Mouse (Mus musculus) limb, embryonic 10.5 days (tissue): ENCODE results near the gene Ccdc182. TPM values are rescaled to one million over a fixed set of nuclear protein-coding genes. Genes with fewer than 3 reads are reported as not detected.

Source experiments
- DNase-seq: peaks from one replicate; pipeline ENCODE4 v3.0.0-alpha.2; 2017; ENCODE audit warnings: low spot score
- H3K27ac ChIP-seq: fragments of 300-500 bp; sonication (generic); 2 replicates; pipeline ENCODE4 v1.5.1; 2016; ENCODE audit warnings: mild to moderate bottlenecking
- H3K27me3 ChIP-seq: fragments of 300-500 bp; sonication (generic); 2 replicates; pipeline ENCODE4 v1.6.1; 2016; ENCODE audit warnings: low read depth, mild to moderate bottlenecking; ENCODE audit not compliant: poor library complexity, severe bottlenecking
- H3K36me3 ChIP-seq: fragments of 300-500 bp; sonication (generic); 2 replicates; pipeline ENCODE4 v1.6.1; 2016; ENCODE audit warnings: mild to moderate bottlenecking, moderate library complexity
- H3K4me1 ChIP-seq: fragments of 300-500 bp; sonication (generic); 2 replicates; pipeline ENCODE4 v1.6.1; 2016
- H3K4me3 ChIP-seq: fragments of 300-500 bp; sonication (generic); 2 replicates; pipeline ENCODE4 v1.5.1; 2016; ENCODE audit warnings: mild to moderate bottlenecking, moderate library complexity
- H3K9me3 ChIP-seq: fragments of 300-500 bp; sonication (generic); replicated peaks from 2 replicates; pipeline ENCODE4 v1.6.1; 2016; ENCODE audit warnings: mild to moderate bottlenecking
- WGBS: fragments of 180-500 bp; shearing (Covaris S2); methylation state at CpG from one replicate; pipeline ENCODE4 v1.1.7; 2016; 5-methylcytosine and 5-hydroxymethylcytosine counted together
- polyA plus RNA-seq: library from polyadenylated mRNA; unstranded; fragments of >200 nt; fragmentation: Nextera tagmentation; extraction: Ambion mirVana; gene quantifications from 2 replicates; pipeline ENCODE4 v1.2.1, GENCODE M21; 2016

The Ccdc182 gene
- polyA plus RNA-seq, 1 experiment from 2014 or later = not detected

DNA sequence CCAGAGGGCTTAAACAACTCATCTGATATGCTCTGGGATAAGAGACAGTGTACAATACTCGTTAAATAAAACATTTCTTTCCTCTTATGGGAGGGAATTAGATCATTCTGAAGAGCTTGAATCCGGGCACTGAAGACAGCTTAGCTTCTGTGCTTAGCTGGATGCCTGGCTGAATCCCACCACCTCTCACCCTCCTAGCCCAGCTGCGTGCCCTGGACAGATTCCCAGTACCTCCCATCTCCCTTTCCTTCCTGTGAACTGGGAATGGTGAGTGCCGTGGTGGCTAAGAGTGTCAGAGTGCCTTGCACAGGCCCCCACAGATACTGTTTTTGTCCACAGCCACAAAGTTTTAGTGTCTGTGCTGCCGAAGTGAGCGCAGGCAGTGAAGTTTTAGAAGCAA, 27.5 kb upstream of the Ccdc182 start:
- WGBS = 83% methylated on average over 6 of the region's 6 CpGs
- no peak for DNase-seq
- Histone ChIP-seq H3K36me3 (no peaks in the 10 kb centered on the region), H3K27me3 (0 out of 2 replicates have a peak, but pooled peaks cover 11% of the 10 kb centered on the region), H3K4me3 (no peak overlapping the region), H3K9me3 (no peaks in the 10 kb centered on the region), H3K4me1 (peaks cover 18% of the 10 kb centered on the region), H3K27ac (no peak overlapping the region)

DNA sequence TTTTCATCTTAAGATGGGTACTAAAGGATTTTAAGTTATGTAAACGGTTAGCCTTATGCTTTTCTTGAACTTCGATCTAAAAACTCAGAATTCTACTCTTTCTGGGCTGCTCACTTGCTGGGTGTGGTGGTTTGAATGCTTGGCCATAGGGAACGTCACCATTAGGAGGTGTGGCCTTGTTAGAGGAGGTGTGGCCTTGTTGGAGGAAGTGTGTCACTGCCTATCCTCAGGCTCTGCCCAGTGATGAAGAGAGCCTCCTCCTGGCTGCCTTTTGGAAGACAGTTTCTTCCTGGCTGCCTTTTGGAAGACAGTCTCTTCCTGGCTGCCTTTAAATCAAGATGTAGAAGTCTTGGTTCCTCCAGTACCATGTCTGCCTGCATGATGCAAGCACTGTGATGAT, 22.0 kb upstream of the Ccdc182 start:
- Histone ChIP-seq H3K36me3 (no peaks in the 10 kb centered on the region), H3K27ac (no peak overlapping the region), H3K27me3 (peaks cover 17% of the 10 kb centered on the region), H3K4me3 (no peak overlapping the region), H3K4me1 (peaks cover 33% of the 10 kb centered on the region), H3K9me3 (no peaks in the 10 kb centered on the region)
- DNase-seq = no peak
- 57% methylated on average over 3 of the region's 3 CpGs for WGBS

GRCm38 (mm10) chr11:88274111-88274879, 19.6 kb upstream of the Ccdc182 start:
- Histone ChIP-seq H3K4me1 (peaks cover 48% of the 10 kb centered on the region), H3K4me3 (0 out of 2 replicates have a peak overlapping the region, but pooled peaks have one; percentile 25), H3K36me3 (no peaks in the 10 kb centered on the region), H3K27me3 (peaks cover 16% of the 10 kb centered on the region), H3K27ac (peak overlapping the region; percentile 67; the same call in 1 of the 2 replicates), H3K9me3 (no peaks in the 10 kb centered on the region)
- WGBS = 67% methylated on average over 23 of the region's 23 CpGs
- no peak for DNase-seq

GRCm38 (mm10) chr11:88274901-88275498, 18.9 kb upstream of the Ccdc182 start:
- 28% methylated on average over 13 of the region's 13 CpGs for WGBS
- H3K27me3 ChIP-seq = peaks cover 11% of the 10 kb centered on the region
- no peaks in the 10 kb centered on the region for H3K9me3 ChIP-seq
- H3K27ac ChIP-seq = peak overlapping the region; percentile 67
- no peak for DNase-seq
- 0 out of 2 replicates have a peak overlapping the region, but pooled peaks have one; percentile 25 for H3K4me3 ChIP-seq
- no peaks in the 10 kb centered on the region for H3K36me3 ChIP-seq
- peaks cover 54% of the 10 kb centered on the region for H3K4me1 ChIP-seq

DNA sequence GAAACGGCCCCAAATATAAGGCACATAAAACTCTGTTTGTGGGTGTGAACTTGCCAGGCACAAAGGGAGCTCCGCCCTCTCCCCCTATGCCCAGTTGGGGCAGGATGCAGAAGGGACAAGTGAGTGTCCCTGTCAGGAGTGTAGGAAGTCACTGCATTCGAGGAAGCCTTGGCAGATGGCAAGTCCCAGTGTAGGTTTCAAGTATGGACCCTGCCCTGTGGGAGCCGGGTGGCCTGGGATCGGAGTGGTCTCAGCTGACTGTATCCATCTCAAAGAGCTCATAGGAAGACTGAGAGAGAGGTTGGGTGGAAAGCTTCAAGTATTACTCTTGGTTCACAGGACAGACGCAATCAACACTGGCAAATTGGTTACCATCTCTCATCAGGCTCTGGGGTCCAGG, 17.9 kb upstream of the Ccdc182 start:
- 76% methylated on average over 6 of the region's 6 CpGs for WGBS
- no peaks in the 10 kb centered on the region for H3K36me3 ChIP-seq
- H3K27ac ChIP-seq = peak overlapping the region; percentile 67
- peaks cover 59% of the 10 kb centered on the region for H3K4me1 ChIP-seq
- no peak overlapping the region for H3K4me3 ChIP-seq
- DNase-seq = no peak
- no peaks in the 10 kb centered on the region for H3K9me3 ChIP-seq
- H3K27me3 ChIP-seq = peaks cover 11% of the 10 kb centered on the region

- H3K36me3 ChIP-seq = no peaks in the 10 kb centered on the region
- H3K27ac ChIP-seq = peak overlapping the region; percentile 67
- DNase-seq = no peak
- WGBS = 52% methylated on average over 19 of the region's 19 CpGs
- peaks cover 11% of the 10 kb centered on the region for H3K27me3 ChIP-seq
- no peak overlapping the region for H3K4me3 ChIP-seq
- H3K9me3 ChIP-seq = no peaks in the 10 kb centered on the region
- peaks cover 59% of the 10 kb centered on the region for H3K4me1 ChIP-seq
These were observed 17.1 kb upstream of the Ccdc182 start for GRCm38 (mm10) chr11:88276534-88277308.

DNA sequence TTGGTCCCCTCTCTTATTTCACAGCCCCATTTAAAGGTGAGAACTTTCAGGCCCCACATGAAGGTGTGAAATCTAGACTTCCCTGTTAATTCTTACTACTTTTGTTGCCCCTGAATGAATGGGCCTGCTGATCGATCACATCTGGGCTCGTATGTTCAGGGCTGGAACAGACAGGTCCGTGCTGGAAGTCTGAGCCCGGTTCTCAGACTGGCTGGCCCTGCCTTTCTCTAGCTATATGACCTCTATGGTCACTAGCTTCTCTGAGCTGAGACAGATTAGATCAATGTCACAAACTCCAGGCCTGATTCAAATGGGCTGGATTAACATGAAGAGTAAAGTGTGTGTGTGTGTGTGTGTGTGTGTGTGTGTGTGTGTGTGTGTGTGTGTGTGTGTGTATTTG, 14.9 kb upstream of the Ccdc182 start:
- H3K4me1 ChIP-seq = peaks cover 59% of the 10 kb centered on the region
- DNase-seq = no peak
- H3K9me3 ChIP-seq = no peaks in the 10 kb centered on the region
- peak overlapping the region; percentile 53; the same call in 1 of the 2 replicates for H3K27ac ChIP-seq
- WGBS = 35% methylated on average over 4 of the region's 4 CpGs
- H3K27me3 ChIP-seq = peaks cover 10% of the 10 kb centered on the region
- no peak overlapping the region for H3K4me3 ChIP-seq
- no peaks in the 10 kb centered on the region for H3K36me3 ChIP-seq

DNA sequence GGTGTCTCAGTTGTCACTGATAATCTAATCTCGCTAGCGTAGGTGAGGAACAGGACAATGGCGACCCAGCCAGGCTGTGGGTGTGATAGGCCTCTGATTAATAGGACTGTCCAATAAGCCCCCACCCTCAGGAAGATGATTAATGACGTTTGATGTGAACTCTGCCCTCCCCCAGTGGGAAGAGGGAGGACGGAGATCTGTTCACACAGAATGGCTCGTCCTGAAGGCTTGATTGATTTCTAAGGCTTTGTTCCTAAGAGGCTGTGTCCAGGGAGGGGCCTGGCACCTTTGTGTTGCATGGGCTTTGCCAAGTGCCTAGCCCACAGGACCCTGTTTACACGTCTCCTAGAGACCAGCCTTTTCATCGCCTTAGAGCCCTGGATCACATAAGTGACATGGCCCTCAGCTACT, 13.4 kb upstream of the Ccdc182 start:
- H3K9me3 ChIP-seq = no peaks in the 10 kb centered on the region
- H3K4me1 ChIP-seq = peaks cover 45% of the 10 kb centered on the region
- peaks cover 2% of the 10 kb centered on the region; the same call in 1 of the 2 replicates for H3K27me3 ChIP-seq
- H3K27ac ChIP-seq = no peak overlapping the region
- H3K36me3 ChIP-seq = no peaks in the 10 kb centered on the region
- no peak for DNase-seq
- no peak overlapping the region for H3K4me3 ChIP-seq
- 39% methylated on average over 8 of the region's 8 CpGs for WGBS

- no peaks in the 10 kb centered on the region for H3K36me3 ChIP-seq
- H3K4me3 ChIP-seq = no peak overlapping the region
- no peak for DNase-seq
- no peak overlapping the region for H3K27ac ChIP-seq
- H3K4me1 ChIP-seq = peaks cover 37% of the 10 kb centered on the region
- H3K27me3 ChIP-seq = no peaks in the 10 kb centered on the region
- 81% methylated on average over 8 of the region's 8 CpGs for WGBS
- no peaks in the 10 kb centered on the region for H3K9me3 ChIP-seq
These were observed 12.3 kb upstream of the Ccdc182 start for GRCm38 (mm10) chr11:88281428-88282119.

DNA sequence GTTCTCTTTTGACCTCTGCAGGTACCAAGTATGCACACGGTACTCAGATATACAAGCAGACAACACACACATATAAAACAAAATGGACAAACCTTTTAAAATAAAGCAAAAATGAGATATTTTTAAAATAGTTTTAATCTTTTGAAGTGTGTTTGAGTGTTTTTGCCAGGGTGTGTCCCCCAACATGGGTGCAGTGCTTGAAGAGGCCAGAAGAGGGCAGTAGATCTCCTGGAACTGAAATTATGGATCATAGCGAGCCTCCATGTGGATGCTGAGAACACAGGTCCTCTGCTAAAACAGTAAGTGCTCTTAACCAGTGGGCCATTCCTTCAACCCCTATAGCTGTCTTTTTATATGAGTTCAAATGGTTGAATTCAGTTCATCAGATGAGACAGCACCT, 11.3 kb upstream of the Ccdc182 start:
- Histone ChIP-seq H3K4me1 (peaks cover 28% of the 10 kb centered on the region), H3K27me3 (0 out of 2 replicates have a peak, but pooled peaks cover 6% of the 10 kb centered on the region), H3K36me3 (no peaks in the 10 kb centered on the region), H3K9me3 (no peaks in the 10 kb centered on the region), H3K4me3 (no peak overlapping the region), H3K27ac (no peak overlapping the region)
- 95% methylated on average over 2 of the region's 2 CpGs for WGBS
- DNase-seq = no peak

- WGBS = 68% methylated on average over 8 of the region's 8 CpGs
- no peaks in the 10 kb centered on the region for H3K36me3 ChIP-seq
- DNase-seq = no peak
- H3K27me3 ChIP-seq = peaks cover 25% of the 10 kb centered on the region
- no peaks in the 10 kb centered on the region for H3K9me3 ChIP-seq
- peaks cover 16% of the 10 kb centered on the region for H3K4me1 ChIP-seq
- H3K4me3 ChIP-seq = no peak overlapping the region
- H3K27ac ChIP-seq = no peak overlapping the region
These were observed 7.8 kb upstream of the Ccdc182 start for GRCm38 (mm10) chr11:88286019-88286418.

DNA sequence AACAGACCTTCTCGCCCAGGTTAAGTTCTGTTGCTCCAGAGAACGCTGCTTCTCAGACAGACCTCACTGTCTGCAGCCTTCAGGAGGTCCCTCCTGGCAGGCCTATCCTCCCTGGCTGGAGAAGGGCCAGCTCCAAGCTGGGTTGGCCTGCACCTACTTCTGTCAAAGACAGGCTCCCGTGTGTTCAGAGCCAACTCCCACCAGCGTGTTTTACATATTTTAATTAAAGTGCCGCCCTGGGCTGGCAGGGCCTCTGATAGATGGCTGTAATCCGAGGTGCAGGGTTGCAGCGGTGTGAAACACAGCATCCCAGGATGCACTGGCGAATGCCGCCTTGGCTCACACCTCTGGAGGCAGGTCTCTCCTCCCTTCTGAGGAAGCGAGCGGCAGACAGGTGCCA, 5.5 kb upstream of the Ccdc182 start:
- H3K4me1 ChIP-seq = peaks cover 18% of the 10 kb centered on the region
- H3K27me3 ChIP-seq = peaks cover 41% of the 10 kb centered on the region
- WGBS = 18% methylated on average over 11 of the region's 11 CpGs
- H3K36me3 ChIP-seq = no peaks in the 10 kb centered on the region
- DNase-seq = no peak
- H3K9me3 ChIP-seq = no peaks in the 10 kb centered on the region
- no peak overlapping the region for H3K4me3 ChIP-seq
- 0 out of 2 replicates have a peak overlapping the region, but pooled peaks have one; percentile 19 for H3K27ac ChIP-seq
